Mouse (Mus musculus) C2C12 (cell line): ENCODE data around the gene Nav2. TPM values are rescaled to one million over a fixed set of nuclear protein-coding genes. Genes with fewer than 3 reads are reported as not detected.

Source experiments
- H3K27me3 ChIP-seq: one replicate; pipeline ENCODE4 v1.6.1; 2011; ENCODE audit not compliant: control insufficient read depth, insufficient read depth, insufficient read length
- H3K36me3 ChIP-seq: one replicate; pipeline ENCODE4 v1.6.1; 2011; ENCODE audit not compliant: control insufficient read depth, insufficient read depth
- H3K4me3 ChIP-seq: one replicate; pipeline ENCODE4 v1.5.1; 2011; ENCODE audit warnings: mild to moderate bottlenecking, control low read depth; ENCODE audit not compliant: poor library complexity, insufficient read depth, severe bottlenecking
- H3K79me2 ChIP-seq: one replicate; pipeline ENCODE4 v1.6.1; 2011; ENCODE audit not compliant: control insufficient read depth, insufficient read depth
- H3K79me3 ChIP-seq: one replicate; pipeline ENCODE4 v1.6.1; 2011; ENCODE audit warnings: low read depth, control low read depth
- H3ac ChIP-seq: one replicate; pipeline ENCODE3; 2011; ENCODE audit warnings: low read depth; ENCODE audit not compliant: control insufficient read depth, insufficient read length
- CEBPB ChIP-seq: IDR thresholded peaks from one replicate; pipeline ENCODE4 v1.6.1; 2011; ENCODE audit warnings: low read depth, mild to moderate bottlenecking, control low read depth, moderate library complexity
- CTCF ChIP-seq: IDR thresholded peaks from one replicate; pipeline ENCODE4 v1.5.1; 2011; ENCODE audit not compliant: control insufficient read depth, insufficient read depth, insufficient read length
- FOSL1 ChIP-seq: IDR thresholded peaks from one replicate; pipeline ENCODE4 v1.8.0; 2011; ENCODE audit warnings: mild to moderate bottlenecking, low read length; ENCODE audit not compliant: poor library complexity, insufficient read depth, severe bottlenecking
- MAX ChIP-seq: IDR thresholded peaks from one replicate; pipeline ENCODE4 v1.6.1; 2011; ENCODE audit warnings: mild to moderate bottlenecking, control low read depth
- MYOD1 ChIP-seq: IDR thresholded peaks from one replicate; pipeline ENCODE4 v1.6.1; 2011; ENCODE audit warnings: low read depth; ENCODE audit not compliant: control insufficient read depth, insufficient read length
- MYOG ChIP-seq: IDR thresholded peaks from one replicate; pipeline ENCODE4 v1.6.1; 2011; ENCODE audit not compliant: control insufficient read depth, insufficient read length; ENCODE audit errors: extremely low read depth
- USF1 ChIP-seq: IDR thresholded peaks from one replicate; pipeline ENCODE4 v1.6.1; 2011; ENCODE audit warnings: low read depth, mild to moderate bottlenecking, control low read depth, moderate library complexity
- polyA plus RNA-seq: library from polyadenylated mRNA; unstranded; fragments of >200 nt; fragmentation: generic; extraction: Trizol; gene quantifications from one replicate; pipeline ENCODE4 v1.2.1, GENCODE M21; 2012; ENCODE audit warnings: missing spikeins

Gene Nav2
- polyA plus RNA-seq, 1 experiment = 4.7 TPM

GRCm38 (mm10) chr7:48914630-48915506 is 6.4 kb downstream of the Nav2 start:
- no peak overlapping the region for H3ac ChIP-seq
- no peak overlapping the region for H3K4me3 ChIP-seq
- peaks cover 2% of the 10 kb centered on the region for H3K79me3 ChIP-seq
- TF ChIP-seq USF1 (no peak), CTCF (no peak)
- H3K79me2 ChIP-seq = no peaks in the 10 kb centered on the region
- H3K27me3 ChIP-seq = no peaks in the 10 kb centered on the region
- no peaks in the 10 kb centered on the region for H3K36me3 ChIP-seq

GRCm38 (mm10) chr7:48917463-48917862 is 8.9 kb downstream of the Nav2 start:
- Histone ChIP-seq H3ac (peak overlapping the region; percentile 39), H3K79me2 (no peaks in the 10 kb centered on the region), H3K27me3 (no peaks in the 10 kb centered on the region), H3K4me3 (peak overlapping the region; percentile 32), H3K79me3 (peaks cover 5% of the 10 kb centered on the region), H3K36me3 (no peaks in the 10 kb centered on the region)
- TF ChIP-seq MYOG (no peak), MAX (no peak), CTCF (no peak), USF1 (no peak)

- Histone ChIP-seq H3K79me3 (peaks cover 5% of the 10 kb centered on the region), H3K36me3 (no peaks in the 10 kb centered on the region), H3K79me2 (no peaks in the 10 kb centered on the region), H3K4me3 (peak overlapping the region; percentile 32), H3ac (no peak overlapping the region), H3K27me3 (no peaks in the 10 kb centered on the region)
- TF ChIP-seq MYOD1 (no peak), MYOG (no peak), CEBPB (no peak), FOSL1 (no peak), MAX (no peak), USF1 (no peak), CTCF (no peak)
Observed at GRCm38 (mm10) chr7:48917988-48918387, 9.5 kb downstream of the Nav2 start.

- H3K36me3 ChIP-seq = no peaks in the 10 kb centered on the region
- H3K27me3 ChIP-seq = no peaks in the 10 kb centered on the region
- H3K79me2 ChIP-seq = no peaks in the 10 kb centered on the region
- H3K4me3 ChIP-seq = peak overlapping the region; percentile 32
- H3K79me3 ChIP-seq = peaks cover 5% of the 10 kb centered on the region
- no peak overlapping the region for H3ac ChIP-seq
- TF ChIP-seq MYOD1 = peak; percentile 58
- TF ChIP-seq FOSL1 = no peak
- no peak for TF ChIP-seq CEBPB
- no peak for TF ChIP-seq USF1
- TF ChIP-seq MYOG = no peak
Observed at GRCm38 (mm10) chr7:48918389-48918788, 9.9 kb downstream of the Nav2 start.

- Histone ChIP-seq H3ac (no peak overlapping the region), H3K79me3 (peaks cover 5% of the 10 kb centered on the region), H3K27me3 (no peaks in the 10 kb centered on the region), H3K79me2 (no peaks in the 10 kb centered on the region), H3K4me3 (no peak overlapping the region), H3K36me3 (no peaks in the 10 kb centered on the region)
- TF ChIP-seq MYOD1 (no peak), USF1 (no peak), MYOG (no peak), MAX (no peak), FOSL1 (no peak), CTCF (no peak), CEBPB (no peak)
Observed at GRCm38 (mm10) chr7:48923620-48924019, 15.1 kb downstream of the Nav2 start.

GRCm38 (mm10) chr7:48925214-48925613 is 16.7 kb downstream of the Nav2 start:
- Histone ChIP-seq H3K79me2 (no peaks in the 10 kb centered on the region), H3K4me3 (no peak overlapping the region), H3K36me3 (no peaks in the 10 kb centered on the region), H3ac (no peak overlapping the region), H3K27me3 (no peaks in the 10 kb centered on the region), H3K79me3 (peaks cover 3% of the 10 kb centered on the region)
- TF ChIP-seq USF1 (no peak), FOSL1 (no peak), MAX (no peak)
